Mouse (Mus musculus) v-Abl transformed pro-B cells (cell line): Measurements from ENCODE around the gene Rcan1.

Experiments
- in situ Hi-C, 2 experiments: fragments of 400-800 bp; cut with MboI; formaldehyde crosslinking; loops; one replicate each; pipeline ENCODE4 v1.15.1; 2025; ENCODE audit not compliant: unreplicated experiment in 2 of 2

Gene Rcan1

GRCm38 (mm10) chr16:92360711-92361110, 110.0 kb downstream of the Rcan1 start:
- in situ Hi-C loops = no loop called here

- in situ Hi-C loops = no loop called here
These were observed 111.4 kb downstream of the Rcan1 start, which contains the start of gene Kcne1 for GRCm38 (mm10) chr16:92359229-92359628. Gene Kcne1, minus strand, starts transcription at chr16:92359468.

- in situ Hi-C loops = no loop called here
These were observed 111.9 kb downstream of the Rcan1 start for GRCm38 (mm10) chr16:92358734-92359133.

- in situ Hi-C loops = no loop called here
These were observed 113.1 kb downstream of the Rcan1 start for GRCm38 (mm10) chr16:92357566-92357965.

- in situ Hi-C loops = no loop called here
These were observed 113.6 kb downstream of the Rcan1 start for GRCm38 (mm10) chr16:92357023-92357422.

GRCm38 (mm10) chr16:92355982-92356381, 114.7 kb downstream of the Rcan1 start:
- in situ Hi-C loops = no loop called here

- in situ Hi-C loops = no loop called here
These were observed 115.3 kb downstream of the Rcan1 start for GRCm38 (mm10) chr16:92355366-92355765.

GRCm38 (mm10) chr16:92353897-92354296, 116.8 kb downstream of the Rcan1 start:
- in situ Hi-C loops = no loop called here

GRCm38 (mm10) chr16:92353295-92353694, 117.4 kb downstream of the Rcan1 start:
- in situ Hi-C loops = no loop called here

GRCm38 (mm10) chr16:92348941-92349340, 121.7 kb downstream of the Rcan1 start:
- in situ Hi-C loops = loop anchor here (5.0 to 10.0 kb wide), 2 partner anchors 108 to 1196 kb away; no protein-coding TSS in a partner anchor

- in situ Hi-C loops = loop anchor here (5.0 to 10.0 kb wide), 2 partner anchors 111 to 1198 kb away; no protein-coding TSS in a partner anchor
These were observed 124.3 kb downstream of the Rcan1 start for GRCm38 (mm10) chr16:92346297-92346916.

GRCm38 (mm10) chr16:92345177-92345576, 125.5 kb downstream of the Rcan1 start:
- in situ Hi-C loops = loop anchor here (5.0 to 10.0 kb wide), 2 partner anchors 112 to 1200 kb away; no protein-coding TSS in a partner anchor
